Mouse (Mus musculus) lung, embryonic 14.5 days (tissue): ENCODE measurements around the gene Map2k3. TPM values are rescaled to one million over a fixed set of nuclear protein-coding genes. Genes with fewer than 3 reads are reported as not detected.

Experiments used
- ATAC-seq: fragments of 200-750 bp; cut with Nextera tagmentation; 2 replicates; pipeline ENCODE4 v1.8.0; 2017; ENCODE audit warnings: mild to moderate bottlenecking, moderate TSS enrichment, moderate library complexity; ENCODE audit not compliant: insufficient read depth
- DNase-seq: peaks from one replicate; pipeline ENCODE4 v3.0.0-alpha.2; 2015
- H3K27ac ChIP-seq: fragments of 300-500 bp; sonication (generic); 2 replicates; pipeline ENCODE4 v1.5.1; 2014; ENCODE audit warnings: low read depth, mild to moderate bottlenecking, moderate library complexity
- H3K27me3 ChIP-seq: fragments of 300-500 bp; sonication (generic); 2 replicates; pipeline ENCODE4 v1.6.1; 2014; ENCODE audit warnings: low read length, control low read depth; ENCODE audit not compliant: insufficient read depth
- H3K36me3 ChIP-seq: fragments of 300-500 bp; sonication (generic); 2 replicates; pipeline ENCODE4 v1.6.1; 2014; ENCODE audit warnings: control low read depth; ENCODE audit not compliant: insufficient read depth
- H3K4me1 ChIP-seq: fragments of 300-500 bp; sonication (generic); 2 replicates; pipeline ENCODE4 v1.6.1; 2014; ENCODE audit warnings: antibody characterized with exemption, control low read depth; ENCODE audit not compliant: insufficient read depth
- H3K4me2 ChIP-seq: fragments of 300-500 bp; sonication (generic); 2 replicates; pipeline ENCODE4 v1.6.1; 2014; ENCODE audit warnings: mild to moderate bottlenecking
- H3K4me3 ChIP-seq: fragments of 300-500 bp; sonication (generic); 2 replicates; pipeline ENCODE4 v1.5.1; 2014; ENCODE audit warnings: low read depth, low read length
- H3K9ac ChIP-seq: fragments of 300-500 bp; sonication (generic); 2 replicates; pipeline ENCODE4 v1.6.1; 2014
- H3K9me3 ChIP-seq: fragments of 300-500 bp; sonication (generic); 2 replicates; pipeline ENCODE4 v1.6.1; 2016; ENCODE audit warnings: low read depth, low read length, control low read depth
- CTCF ChIP-seq: IDR thresholded peaks from 2 replicates; pipeline ENCODE4 v1.5.1; 2016; ENCODE audit warnings: antibody characterized with exemption, low read depth
- WGBS: fragments of 180-500 bp; shearing (Covaris S2); extraction: QIAGEN DNeasy Blood & Tissue Kit; methylation state at CpG from one replicate; pipeline ENCODE4 v1.1.7; 2014; 5-methylcytosine and 5-hydroxymethylcytosine counted together
- polyA plus RNA-seq: library from polyadenylated mRNA; unstranded; fragments of >200 nt; fragmentation: Nextera tagmentation; extraction: Ambion mirVana; gene quantifications from 2 replicates; pipeline ENCODE4 v1.2.1, GENCODE M21; 2014

Map2k3 gene
- polyA plus RNA-seq, 1 experiment from 2014 or later: 102 TPM

- no peaks in the 10 kb centered on the region for H3K4me1 ChIP-seq
- no peaks in the 10 kb centered on the region for H3K27me3 ChIP-seq
- whole genome bisulfite sequencing: 87% methylated on average over 4 of the region's 4 CpGs
- TF ChIP-seq CTCF: no peak
- DNase-seq (no peak), ATAC-seq (no peak)
- no peak overlapping the region for H3K4me3 ChIP-seq
- no peaks in the 10 kb centered on the region for H3K9me3 ChIP-seq
- no peak overlapping the region for H3K9ac ChIP-seq
- H3K4me2 ChIP-seq: no peak overlapping the region
- no peaks in the 10 kb centered on the region for H3K36me3 ChIP-seq
- H3K27ac ChIP-seq: no peak overlapping the region
Measured at GRCm38 (mm10) chr11:60958948-60959347, 27.1 kb downstream of the Map2k3 start.

GRCm38 (mm10) chr11:60961176-60961575, 29.3 kb downstream of the Map2k3 start:
- Histone ChIP-seq H3K4me2 (no peak overlapping the region), H3K9ac (no peak overlapping the region), H3K4me1 (no peaks in the 10 kb centered on the region), H3K9me3 (no peaks in the 10 kb centered on the region), H3K27me3 (no peaks in the 10 kb centered on the region), H3K36me3 (no peaks in the 10 kb centered on the region), H3K27ac (no peak overlapping the region), H3K4me3 (no peak overlapping the region)
- ATAC-seq (no peak), DNase-seq (no peak)
- TF ChIP-seq CTCF: no peak
- 53% methylated on average over 1 of the region's 1 CpGs for WGBS

GRCm38 (mm10) chr11:60962709-60963108, 30.9 kb downstream of the Map2k3 start:
- no peaks in the 10 kb centered on the region for H3K27me3 ChIP-seq
- H3K27ac ChIP-seq: no peak overlapping the region
- H3K4me2 ChIP-seq: no peak overlapping the region
- 66% methylated on average over 5 of the region's 5 CpGs for WGBS
- H3K9me3 ChIP-seq: no peaks in the 10 kb centered on the region
- H3K4me1 ChIP-seq: no peaks in the 10 kb centered on the region
- no peak for DNase-seq
- no peak for ATAC-seq
- no peaks in the 10 kb centered on the region for H3K36me3 ChIP-seq
- TF ChIP-seq CTCF: no peak
- H3K9ac ChIP-seq: no peak overlapping the region
- H3K4me3 ChIP-seq: no peak overlapping the region

- no peaks in the 10 kb centered on the region for H3K27me3 ChIP-seq
- no peaks in the 10 kb centered on the region for H3K9me3 ChIP-seq
- no peaks in the 10 kb centered on the region for H3K36me3 ChIP-seq
- H3K9ac ChIP-seq: no peak overlapping the region
- no peak overlapping the region for H3K4me3 ChIP-seq
- no peak for TF ChIP-seq CTCF
- DNase-seq (peak; percentile 64), ATAC-seq (peak; percentile 73; the same call in 1 of the 2 replicates)
- H3K4me1 ChIP-seq: no peaks in the 10 kb centered on the region
- WGBS: 36% methylated on average over 6 of the region's 6 CpGs
- H3K4me2 ChIP-seq: 0 out of 2 replicates have a peak overlapping the region, but pooled peaks have one; percentile 0
- 0 out of 2 replicates have a peak overlapping the region, but pooled peaks have one; percentile 6 for H3K27ac ChIP-seq
Measured at GRCm38 (mm10) chr11:60966974-60967373, 35.1 kb downstream of the Map2k3 start.

GRCm38 (mm10) chr11:60975097-60975496, 43.3 kb downstream of the Map2k3 start:
- Histone ChIP-seq H3K27me3 (no peaks in the 10 kb centered on the region), H3K9me3 (no peaks in the 10 kb centered on the region), H3K36me3 (no peaks in the 10 kb centered on the region), H3K4me2 (no peak overlapping the region), H3K27ac (no peak overlapping the region), H3K4me3 (no peak overlapping the region), H3K4me1 (no peaks in the 10 kb centered on the region), H3K9ac (no peak overlapping the region)
- DNase-seq: peak; percentile 21
- no peak for TF ChIP-seq CTCF
- no peak for ATAC-seq
- WGBS: 54% methylated on average over 11 of the region's 11 CpGs

GRCm38 (mm10) chr11:60976234-60976633, 44.4 kb downstream of the Map2k3 start:
- DNase-seq (no peak), ATAC-seq (no peak)
- no peaks in the 10 kb centered on the region for H3K4me1 ChIP-seq
- H3K4me2 ChIP-seq: no peak overlapping the region
- H3K27ac ChIP-seq: no peak overlapping the region
- no peaks in the 10 kb centered on the region for H3K36me3 ChIP-seq
- no peaks in the 10 kb centered on the region for H3K9me3 ChIP-seq
- WGBS: 60% methylated on average over 2 of the region's 2 CpGs
- TF ChIP-seq CTCF: no peak; the same call in 1 of the 2 replicates
- H3K27me3 ChIP-seq: no peaks in the 10 kb centered on the region
- H3K4me3 ChIP-seq: no peak overlapping the region
- no peak overlapping the region for H3K9ac ChIP-seq

GRCm38 (mm10) chr11:60976742-60977141, 44.9 kb downstream of the Map2k3 start:
- DNase-seq (peak; percentile 28), ATAC-seq (no peak)

GRCm38 (mm10) chr11:60977153-60977552, 45.3 kb downstream of the Map2k3 start:
- DNase-seq (no peak), ATAC-seq (no peak)
- H3K4me2 ChIP-seq: no peak overlapping the region
- no peak for TF ChIP-seq CTCF
- H3K36me3 ChIP-seq: no peaks in the 10 kb centered on the region
- no peak overlapping the region for H3K27ac ChIP-seq
- WGBS: 52% methylated on average over 3 of the region's 3 CpGs
- no peak overlapping the region for H3K4me3 ChIP-seq
- H3K9ac ChIP-seq: no peak overlapping the region
- no peaks in the 10 kb centered on the region for H3K27me3 ChIP-seq
- no peaks in the 10 kb centered on the region for H3K4me1 ChIP-seq
- H3K9me3 ChIP-seq: no peaks in the 10 kb centered on the region

More at GRCm38 (mm10) chr11:60976742-60977141, 44.9 kb downstream of the Map2k3 start:
- Histone ChIP-seq H3K9ac (no peak overlapping the region), H3K27ac (no peak overlapping the region), H3K4me3 (no peak overlapping the region), H3K27me3 (no peaks in the 10 kb centered on the region), H3K9me3 (no peaks in the 10 kb centered on the region), H3K4me2 (no peak overlapping the region), H3K36me3 (no peaks in the 10 kb centered on the region), H3K4me1 (no peaks in the 10 kb centered on the region)
- WGBS: 26% methylated on average over 8 of the region's 8 CpGs
- TF ChIP-seq CTCF: no peak; the same call in 1 of the 2 replicates
